Mouse (Mus musculus): ENCODE results near the gene Gprc5d. TPM values are rescaled to one million over a fixed set of nuclear protein-coding genes. Genes with fewer than 3 reads are reported as not detected.

Gene Gprc5d
- polyA plus RNA-seq, 1 experiment from 2014 or later, result not detected

GRCm38 (mm10) chr6:135145976-135146375, 27.9 kb upstream of the Gprc5d start:
- Histone ChIP-seq H3K9me3 (ENCODE audit: control insufficient read depth, low read length) (no peaks in the 10 kb centered on the region), H3K27me3 (ENCODE audit: control insufficient read depth, insufficient read depth, low read length) (no peaks in the 10 kb centered on the region), H3K9ac (ENCODE audit: low read length) (no peak overlapping the region), H3K4me3 (ENCODE audit: control insufficient read depth in 1 of 2, insufficient read depth in 1 of 2, low read depth in 1 of 2, low read length in 2 of 2) (no peak overlapping the region), H3K4me2 (ENCODE audit: low read length) (no peak overlapping the region), H3K4me1 (ENCODE audit: control insufficient read depth in 2 of 2, insufficient read depth in 2 of 2, low read length in 2 of 2) (peaks cover 5% of the 10 kb centered on the region in 2 experiments; a peak in 2 of 4 replicates), H3K36me3 (ENCODE audit: control insufficient read depth, insufficient read depth, low read length) (no peaks in the 10 kb centered on the region), H3K27ac (replicated peaks in 1 of 2; ENCODE audit: control insufficient read depth in 1 of 2, insufficient read depth in 1 of 2, low read depth in 2 of 2, low read length in 2 of 2) (no peak overlapping the region)
- no peak for ATAC-seq (ENCODE audit: insufficient number of reproducible peaks, insufficient read depth, low FRiP score, low read depth)
- WGBS, result 77% methylated on average over 5 of the region's 5 CpGs

DNA sequence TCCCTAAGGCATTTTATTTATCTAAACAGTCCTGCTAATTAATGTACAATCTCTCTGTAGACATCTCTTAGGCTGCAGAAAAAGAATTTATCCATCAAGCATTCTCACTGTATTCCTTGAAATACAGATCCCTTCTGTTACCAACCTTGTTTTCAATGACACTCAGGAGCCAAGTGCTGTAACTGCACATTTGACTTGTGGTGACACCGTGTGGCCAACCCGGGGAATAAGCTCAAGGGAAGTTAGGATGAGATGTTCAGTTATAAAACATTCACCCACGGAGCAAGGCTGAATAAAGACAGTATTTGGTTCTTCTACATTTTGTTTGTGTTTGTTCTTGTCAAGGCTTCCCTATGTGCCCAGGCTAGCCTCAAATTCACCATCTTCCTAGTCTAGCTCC, 26.4 kb upstream of the Gprc5d start:
- Histone ChIP-seq H3K9me3 (ENCODE audit: control insufficient read depth, low read length) (no peaks in the 10 kb centered on the region), H3K4me1 (ENCODE audit: control insufficient read depth in 2 of 2, insufficient read depth in 2 of 2, low read length in 2 of 2) (peaks cover 5 to 6% of the 10 kb centered on the region in 2 experiments; a peak in 2 of 4 replicates), H3K27me3 (ENCODE audit: control insufficient read depth, insufficient read depth, low read length) (no peaks in the 10 kb centered on the region), H3K4me2 (ENCODE audit: low read length) (no peak overlapping the region), H3K4me3 (ENCODE audit: control insufficient read depth in 1 of 2, insufficient read depth in 1 of 2, low read depth in 1 of 2, low read length in 2 of 2) (no peak overlapping the region), H3K27ac (replicated peaks in 1 of 2; ENCODE audit: control insufficient read depth in 1 of 2, insufficient read depth in 1 of 2, low read depth in 2 of 2, low read length in 2 of 2) (no peak overlapping the region), H3K9ac (ENCODE audit: low read length) (no peak overlapping the region), H3K36me3 (ENCODE audit: control insufficient read depth, insufficient read depth, low read length) (no peaks in the 10 kb centered on the region)
- ATAC-seq (ENCODE audit: insufficient number of reproducible peaks, insufficient read depth, low FRiP score, low read depth), result no peak
- WGBS, result 8% methylated on average over 3 of the region's 3 CpGs

DNA sequence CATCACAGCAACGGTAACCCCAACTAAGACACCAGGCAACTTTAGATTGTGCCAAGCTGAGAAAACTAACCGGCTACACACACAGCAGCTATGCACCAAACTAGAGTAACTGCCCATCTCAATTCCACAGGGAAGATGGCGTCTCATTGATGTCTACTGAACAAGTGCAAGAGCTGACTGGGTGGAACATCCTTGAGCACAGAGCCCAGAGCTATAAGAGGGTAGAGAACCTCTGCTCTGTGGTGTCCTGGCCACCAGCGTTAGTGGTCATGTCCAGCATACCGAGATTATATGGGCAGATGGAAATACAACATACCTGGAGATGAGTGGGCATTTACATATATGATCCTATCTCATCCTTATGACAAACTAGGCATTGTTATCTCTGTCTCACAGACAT, 25.1 kb upstream of the Gprc5d start:
- Histone ChIP-seq H3K27ac (replicated peaks in 1 of 2; ENCODE audit: control insufficient read depth in 1 of 2, insufficient read depth in 1 of 2, low read depth in 2 of 2, low read length in 2 of 2) (no peak overlapping the region), H3K9ac (ENCODE audit: low read length) (no peak overlapping the region), H3K9me3 (ENCODE audit: control insufficient read depth, low read length) (no peaks in the 10 kb centered on the region), H3K4me2 (ENCODE audit: low read length) (no peak overlapping the region), H3K36me3 (ENCODE audit: control insufficient read depth, insufficient read depth, low read length) (no peaks in the 10 kb centered on the region), H3K4me1 (ENCODE audit: control insufficient read depth in 2 of 2, insufficient read depth in 2 of 2, low read length in 2 of 2) (peaks cover 5 to 6% of the 10 kb centered on the region in 2 experiments; a peak in 2 of 4 replicates), H3K27me3 (ENCODE audit: control insufficient read depth, insufficient read depth, low read length) (no peaks in the 10 kb centered on the region), H3K4me3 (ENCODE audit: control insufficient read depth in 1 of 2, insufficient read depth in 1 of 2, low read depth in 1 of 2, low read length in 2 of 2) (no peak overlapping the region)
- ATAC-seq (ENCODE audit: insufficient number of reproducible peaks, insufficient read depth, low FRiP score, low read depth), result no peak
- WGBS, result 92% methylated on average over 5 of the region's 5 CpGs

DNA sequence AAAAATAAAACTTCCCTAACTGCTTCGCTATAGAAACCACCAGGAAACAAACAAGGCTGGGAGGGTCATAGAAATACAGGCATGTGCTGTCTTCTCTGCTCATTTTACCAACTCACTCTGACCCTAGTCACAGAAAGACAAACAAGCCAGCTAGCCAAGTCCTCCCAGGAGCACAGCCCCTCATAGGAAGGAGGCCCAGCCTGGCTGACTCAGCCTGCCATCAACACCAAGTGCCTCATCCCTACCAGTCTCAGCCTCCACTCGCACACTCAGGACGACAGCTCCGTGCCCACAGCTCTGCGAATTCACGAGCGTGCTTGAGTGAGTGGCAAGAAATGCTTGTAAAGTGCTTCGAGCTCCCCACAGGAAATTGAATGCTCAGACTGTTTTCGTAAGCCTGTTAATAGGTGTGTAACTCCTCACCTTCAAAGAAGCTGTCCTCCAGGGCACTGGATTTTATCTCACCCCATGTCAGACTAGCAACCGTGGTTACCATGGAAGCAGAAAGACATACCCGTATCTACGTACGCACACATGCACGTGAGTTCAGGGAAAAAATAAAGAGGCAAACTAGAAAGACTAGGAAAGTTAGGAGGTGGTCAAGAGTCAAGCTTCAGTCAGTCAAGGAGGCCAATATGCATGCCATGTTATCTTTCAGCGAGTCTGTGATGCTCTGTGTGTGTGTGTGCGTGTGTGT, 23.5 kb upstream of the Gprc5d start:
- H3K4me3 ChIP-seq (ENCODE audit: control insufficient read depth in 1 of 2, insufficient read depth in 1 of 2, low read depth in 1 of 2, low read length in 2 of 2), result no peak overlapping the region
- no peak for ATAC-seq (ENCODE audit: insufficient number of reproducible peaks, insufficient read depth, low FRiP score, low read depth)

GRCm38 (mm10) chr6:135138746-135139145, 20.7 kb upstream of the Gprc5d start:
- H3K27ac ChIP-seq (replicated peaks in 1 of 2; ENCODE audit: control insufficient read depth in 1 of 2, insufficient read depth in 1 of 2, low read depth in 2 of 2, low read length in 2 of 2), result no peak overlapping the region
- no peak for ATAC-seq (ENCODE audit: insufficient number of reproducible peaks, insufficient read depth, low FRiP score, low read depth)
- H3K36me3 ChIP-seq (ENCODE audit: control insufficient read depth, insufficient read depth, low read length), result no peaks in the 10 kb centered on the region
- H3K9me3 ChIP-seq (ENCODE audit: control insufficient read depth, low read length), result no peaks in the 10 kb centered on the region
- no peak overlapping the region for H3K4me2 ChIP-seq (ENCODE audit: low read length)
- 89% methylated on average over 14 of the region's 14 CpGs for WGBS
- no peak overlapping the region for H3K9ac ChIP-seq (ENCODE audit: low read length)
- no peak overlapping the region for H3K4me3 ChIP-seq (ENCODE audit: control insufficient read depth in 1 of 2, insufficient read depth in 1 of 2, low read depth in 1 of 2, low read length in 2 of 2)
- no peaks in the 10 kb centered on the region for H3K27me3 ChIP-seq (ENCODE audit: control insufficient read depth, insufficient read depth, low read length)
- H3K4me1 ChIP-seq (ENCODE audit: control insufficient read depth in 2 of 2, insufficient read depth in 2 of 2, low read length in 2 of 2), result peaks cover 10 to 16% of the 10 kb centered on the region in 2 experiments

More for the DNA sequence above, 23.5 kb upstream of the Gprc5d start:
- no peak overlapping the region for H3K4me2 ChIP-seq (ENCODE audit: low read length)
- no peaks in the 10 kb centered on the region for H3K27me3 ChIP-seq (ENCODE audit: control insufficient read depth, insufficient read depth, low read length)
- H3K4me1 ChIP-seq (ENCODE audit: control insufficient read depth in 2 of 2, insufficient read depth in 2 of 2, low read length in 2 of 2), result peaks cover 8 to 10% of the 10 kb centered on the region in 2 experiments
- no peak overlapping the region for H3K27ac ChIP-seq (replicated peaks in 1 of 2; ENCODE audit: control insufficient read depth in 1 of 2, insufficient read depth in 1 of 2, low read depth in 2 of 2, low read length in 2 of 2)
- H3K9me3 ChIP-seq (ENCODE audit: control insufficient read depth, low read length), result no peaks in the 10 kb centered on the region
- 59% methylated on average over 16 of the region's 16 CpGs for WGBS
- no peak overlapping the region for H3K9ac ChIP-seq (ENCODE audit: low read length)
- no peaks in the 10 kb centered on the region for H3K36me3 ChIP-seq (ENCODE audit: control insufficient read depth, insufficient read depth, low read length)

DNA sequence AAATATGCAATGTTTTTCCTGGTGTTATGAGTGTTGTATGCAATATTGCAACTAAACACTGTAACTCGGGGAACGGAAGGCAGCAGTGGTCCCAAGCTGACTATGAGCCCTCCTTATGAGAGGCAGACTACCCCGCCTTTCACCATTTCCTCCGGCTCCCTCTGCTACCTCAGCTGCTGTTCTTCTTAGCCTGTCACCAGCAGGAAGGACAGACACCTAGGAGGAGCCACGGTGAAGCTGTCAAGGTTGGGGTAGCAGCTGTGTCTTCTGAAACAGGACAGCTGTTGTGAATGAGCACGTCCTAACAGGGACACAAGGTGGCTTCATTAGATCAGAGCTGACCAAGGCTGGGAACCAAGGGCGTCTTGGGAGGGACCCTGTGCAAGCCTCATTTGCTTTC, 20.1 kb upstream of the Gprc5d start:
- ATAC-seq (ENCODE audit: insufficient number of reproducible peaks, insufficient read depth, low FRiP score, low read depth), result peak; percentile 38; the same call in 1 of the 2 replicates
- 60% methylated on average over 7 of the region's 7 CpGs for WGBS
- Histone ChIP-seq H3K27me3 (ENCODE audit: control insufficient read depth, insufficient read depth, low read length) (no peaks in the 10 kb centered on the region), H3K9ac (ENCODE audit: low read length) (no peak overlapping the region), H3K9me3 (ENCODE audit: control insufficient read depth, low read length) (no peaks in the 10 kb centered on the region), H3K4me3 (ENCODE audit: control insufficient read depth in 1 of 2, insufficient read depth in 1 of 2, low read depth in 1 of 2, low read length in 2 of 2) (no peak overlapping the region), H3K4me2 (ENCODE audit: low read length) (no peak overlapping the region), H3K36me3 (ENCODE audit: control insufficient read depth, insufficient read depth, low read length) (no peaks in the 10 kb centered on the region), H3K4me1 (ENCODE audit: control insufficient read depth in 2 of 2, insufficient read depth in 2 of 2, low read length in 2 of 2) (peaks cover 10 to 16% of the 10 kb centered on the region in 2 experiments), H3K27ac (replicated peaks in 1 of 2; ENCODE audit: control insufficient read depth in 1 of 2, insufficient read depth in 1 of 2, low read depth in 2 of 2, low read length in 2 of 2) (no peak overlapping the region; a peak in 1 of 4 replicates)

GRCm38 (mm10) chr6:135137736-135138135, 19.7 kb upstream of the Gprc5d start:
- Histone ChIP-seq H3K4me2 (ENCODE audit: low read length) (no peak overlapping the region), H3K27ac (replicated peaks in 1 of 2; ENCODE audit: control insufficient read depth in 1 of 2, insufficient read depth in 1 of 2, low read depth in 2 of 2, low read length in 2 of 2) (no peak overlapping the region; a peak in 1 of 4 replicates), H3K9me3 (ENCODE audit: control insufficient read depth, low read length) (no peaks in the 10 kb centered on the region), H3K27me3 (ENCODE audit: control insufficient read depth, insufficient read depth, low read length) (no peaks in the 10 kb centered on the region), H3K4me3 (ENCODE audit: control insufficient read depth in 1 of 2, insufficient read depth in 1 of 2, low read depth in 1 of 2, low read length in 2 of 2) (no peak overlapping the region), H3K36me3 (ENCODE audit: control insufficient read depth, insufficient read depth, low read length) (no peaks in the 10 kb centered on the region), H3K9ac (ENCODE audit: low read length) (no peak overlapping the region), H3K4me1 (ENCODE audit: control insufficient read depth in 2 of 2, insufficient read depth in 2 of 2, low read length in 2 of 2) (peaks cover 10 to 16% of the 10 kb centered on the region in 2 experiments)
- 76% methylated on average over 9 of the region's 9 CpGs for WGBS
- no peak for ATAC-seq (ENCODE audit: insufficient number of reproducible peaks, insufficient read depth, low FRiP score, low read depth)

Data from heart, embryonic 14.5 days (tissue).